Mouse (Mus musculus): ENCODE data around the gene Tmem40.

Tmem40 gene

DNA sequence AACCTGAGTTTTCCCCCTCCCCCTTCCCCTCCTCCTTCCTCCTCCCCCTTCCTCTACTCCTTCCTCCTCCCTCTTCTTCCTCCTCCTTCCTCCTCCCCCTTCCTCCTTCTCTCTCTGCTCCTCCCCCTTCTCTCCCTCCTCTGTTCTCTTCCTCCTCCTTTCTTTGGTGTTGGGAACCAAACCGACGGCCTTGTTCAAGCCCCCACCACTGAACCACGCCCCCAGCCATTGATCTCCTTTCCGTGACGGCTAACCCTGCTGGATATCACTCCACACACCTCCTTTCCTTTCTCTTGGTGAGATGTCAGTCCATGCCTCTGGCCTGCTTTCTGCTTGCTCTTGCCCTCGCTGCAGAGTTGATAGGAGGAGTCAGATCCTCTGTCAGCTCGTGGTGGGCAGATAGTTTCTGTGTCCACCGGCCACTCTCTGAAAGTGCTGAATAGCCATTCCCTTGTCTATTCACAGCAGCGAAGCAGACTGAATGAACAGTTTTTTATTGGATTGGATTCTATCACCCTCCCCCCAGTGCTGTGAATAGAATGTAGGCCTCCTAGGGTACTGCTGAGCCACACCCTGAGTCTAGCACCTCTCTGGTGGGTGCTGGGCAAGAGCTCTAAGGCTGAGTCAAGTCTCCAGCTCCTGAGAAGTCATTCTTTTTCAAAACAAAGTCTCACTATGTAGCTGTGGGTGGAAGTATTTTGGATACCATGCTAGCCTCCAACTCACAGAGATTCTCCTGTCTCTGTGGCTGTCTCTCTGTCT, at the start of gene Tmem40:
Gene Tmem40, minus strand, starts transcription at position 416 of the 762 bp plus-strand sequence.
- DNase-seq (ENCODE audit: extremely low spot score) = peak; percentile 76

DNA sequence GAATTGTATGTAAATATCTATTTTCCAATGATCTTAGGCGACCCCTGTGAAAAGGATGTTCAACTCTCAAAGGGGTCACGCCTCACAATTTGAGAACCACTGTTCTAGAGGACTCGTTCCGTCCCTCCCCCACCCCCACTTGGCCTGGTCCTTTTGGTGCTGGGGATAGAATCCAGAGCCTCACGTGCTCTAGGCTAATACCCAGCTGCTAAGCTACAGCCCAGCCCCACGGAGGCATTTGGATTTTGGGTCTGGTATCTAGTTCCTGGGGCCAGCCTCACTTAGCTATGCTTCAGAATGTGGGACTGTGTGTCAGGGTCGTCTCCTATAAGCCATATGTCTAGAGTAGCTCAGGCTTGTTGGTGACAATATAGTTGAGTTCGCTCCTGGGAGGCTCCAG, 49.4 kb upstream of the Tmem40 start:
- no peak for DNase-seq (ENCODE audit: extremely low spot score)

DNA sequence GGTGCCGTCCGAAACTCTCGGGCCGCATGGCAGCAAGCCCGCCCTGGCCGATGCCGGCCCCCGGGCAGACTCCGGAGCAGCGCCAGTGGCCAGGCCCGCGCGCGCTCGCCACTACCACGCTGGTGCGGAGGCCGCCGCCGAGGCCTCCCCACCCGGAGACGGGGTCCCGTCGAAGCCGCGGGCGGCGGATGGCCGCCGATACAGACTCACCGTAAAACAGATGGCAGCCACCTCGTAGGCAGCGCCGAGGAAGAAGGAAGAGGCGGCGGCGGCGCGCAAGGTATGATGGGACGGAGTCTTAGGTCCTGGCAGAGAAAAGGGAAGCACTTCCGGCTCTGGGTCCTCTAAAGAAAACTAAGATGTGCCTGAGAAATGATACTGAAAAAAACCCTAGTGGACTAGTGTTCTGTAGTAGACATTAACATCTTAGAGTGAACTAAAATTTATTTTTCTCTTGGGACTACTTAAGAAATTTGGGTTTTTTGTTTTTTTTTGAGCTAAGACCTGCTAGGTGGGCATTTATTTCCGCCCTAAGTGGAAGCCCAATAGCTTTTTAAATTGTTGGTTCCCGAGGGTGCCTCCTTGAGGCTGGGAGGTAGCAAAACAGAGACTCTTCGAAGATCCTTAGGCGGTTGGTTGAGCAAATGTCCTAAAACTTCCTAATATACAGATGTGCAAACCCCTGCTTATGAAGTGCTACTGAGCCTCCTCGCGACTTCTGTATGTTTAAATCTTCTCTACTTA, 46.5 kb upstream of the Tmem40 start, which contains the start of gene Rpl32:
Gene Rpl32, minus strand, starts transcription at position 260 of the 744 bp plus-strand sequence.
- peak; percentile 92 for DNase-seq (ENCODE audit: extremely low spot score)

DNA sequence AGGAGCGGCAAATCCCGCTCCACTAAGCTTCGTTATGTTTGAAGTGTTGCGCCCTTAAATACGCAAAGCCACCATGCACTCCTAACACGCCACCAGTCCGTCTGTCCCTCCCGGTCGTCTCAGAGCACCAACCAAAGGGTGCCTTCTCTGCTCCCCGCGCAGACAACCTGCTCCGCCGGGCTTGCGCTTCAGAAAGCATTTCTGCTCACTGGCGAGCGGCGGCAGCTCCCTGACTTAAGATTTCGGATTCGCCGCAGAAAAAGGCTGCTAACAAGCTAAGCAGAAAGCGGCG, 45.9 kb upstream of the Tmem40 start:
- DNase-seq (ENCODE audit: extremely low spot score) = no peak

- DNase-seq (ENCODE audit: extremely low spot score) = no peak
Observed at GRCm38 (mm10) chr6:115807464-115808195, 45.4 kb upstream of the Tmem40 start.

GRCm38 (mm10) chr6:115804432-115805192, 42.4 kb upstream of the Tmem40 start:
- DNase-seq (ENCODE audit: extremely low spot score) = peak; percentile 56

DNA sequence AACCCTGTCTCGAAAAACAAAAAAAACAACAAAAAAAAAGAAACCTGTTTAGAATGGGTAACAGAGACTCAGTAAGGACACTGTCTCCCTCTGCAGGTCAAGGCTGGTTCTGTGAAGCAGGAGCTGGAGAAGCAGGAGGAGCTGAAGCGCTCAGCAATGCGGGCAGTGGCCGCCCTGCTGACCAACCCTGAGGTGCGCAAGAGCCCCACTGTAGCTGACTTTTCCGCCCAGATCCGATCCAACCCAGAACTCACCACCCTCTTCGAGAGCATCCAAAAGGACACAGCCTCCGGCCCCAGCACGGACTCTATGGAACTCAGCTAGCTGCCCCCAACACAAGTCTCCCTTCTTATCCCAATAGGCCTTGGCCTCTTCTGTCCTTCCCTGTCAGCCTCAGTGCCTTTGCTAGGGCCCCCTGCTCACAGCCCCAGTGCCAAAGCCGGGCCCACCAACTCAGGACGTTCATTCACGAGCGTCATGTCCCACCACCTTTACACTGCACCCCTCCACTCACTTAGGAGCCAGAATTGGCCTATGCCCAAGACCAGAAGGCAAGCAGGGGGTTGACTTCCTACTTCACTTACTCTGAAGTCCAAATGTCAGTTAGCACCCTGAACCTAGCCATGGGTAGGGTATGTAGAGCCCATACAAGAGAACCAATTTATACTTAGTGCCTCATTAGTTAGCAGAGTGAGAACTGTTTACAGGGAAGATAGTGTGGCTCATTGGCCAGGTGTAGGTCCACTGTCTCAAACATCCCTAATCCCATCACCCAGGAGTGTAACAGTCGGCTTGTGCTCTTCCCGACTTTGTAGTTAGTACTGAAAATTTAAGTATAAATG, 41.6 kb upstream of the Tmem40 start:
- DNase-seq (ENCODE audit: extremely low spot score) = peak; percentile 73

DNA sequence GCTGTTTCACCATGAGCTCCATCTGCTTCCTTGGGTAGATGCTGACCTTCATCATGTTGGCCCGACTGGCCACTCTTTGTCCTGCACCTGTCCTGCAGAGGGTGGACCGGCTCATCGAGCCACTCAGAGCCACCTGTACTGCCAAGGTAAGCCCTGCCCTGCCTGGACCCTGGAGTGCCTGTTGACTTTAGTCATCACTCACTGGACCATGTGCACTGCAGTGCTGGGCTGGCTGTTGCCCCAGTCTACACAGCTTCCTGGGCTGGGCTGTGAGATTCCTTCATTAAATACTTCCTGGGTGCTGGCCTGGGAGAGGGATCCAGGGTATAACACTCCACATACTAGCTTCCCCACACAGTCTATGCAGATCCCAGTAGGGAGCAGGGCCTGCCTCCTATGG, 39.6 kb upstream of the Tmem40 start:
- no peak for DNase-seq (ENCODE audit: extremely low spot score)

DNA sequence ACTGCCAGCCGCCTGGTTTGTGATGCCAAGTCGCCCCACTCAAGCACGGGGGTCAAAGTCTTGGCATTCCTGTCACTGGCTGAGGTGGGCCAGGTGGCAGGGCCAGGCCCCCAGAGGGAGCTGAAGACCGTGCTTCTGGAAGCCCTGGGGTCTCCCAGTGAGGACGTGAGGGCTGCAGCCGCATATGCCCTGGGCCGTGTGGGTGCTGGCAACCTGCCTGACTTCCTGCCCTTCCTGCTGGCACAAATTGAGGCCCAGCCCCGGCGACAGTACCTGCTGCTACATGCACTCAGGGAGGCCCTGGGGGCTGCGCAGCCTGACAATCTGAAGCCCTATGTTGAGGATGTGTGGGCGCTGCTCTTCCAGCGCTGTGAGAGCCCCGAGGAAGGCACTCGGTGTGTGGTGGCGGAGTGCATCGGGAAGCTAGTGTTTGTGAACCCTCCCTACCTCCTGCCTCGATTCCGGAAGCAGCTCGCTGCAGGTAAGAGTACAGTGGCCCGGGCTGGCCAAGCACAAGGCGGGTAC, 30.5 kb upstream of the Tmem40 start:
- no peak for DNase-seq (ENCODE audit: extremely low spot score)

DNA sequence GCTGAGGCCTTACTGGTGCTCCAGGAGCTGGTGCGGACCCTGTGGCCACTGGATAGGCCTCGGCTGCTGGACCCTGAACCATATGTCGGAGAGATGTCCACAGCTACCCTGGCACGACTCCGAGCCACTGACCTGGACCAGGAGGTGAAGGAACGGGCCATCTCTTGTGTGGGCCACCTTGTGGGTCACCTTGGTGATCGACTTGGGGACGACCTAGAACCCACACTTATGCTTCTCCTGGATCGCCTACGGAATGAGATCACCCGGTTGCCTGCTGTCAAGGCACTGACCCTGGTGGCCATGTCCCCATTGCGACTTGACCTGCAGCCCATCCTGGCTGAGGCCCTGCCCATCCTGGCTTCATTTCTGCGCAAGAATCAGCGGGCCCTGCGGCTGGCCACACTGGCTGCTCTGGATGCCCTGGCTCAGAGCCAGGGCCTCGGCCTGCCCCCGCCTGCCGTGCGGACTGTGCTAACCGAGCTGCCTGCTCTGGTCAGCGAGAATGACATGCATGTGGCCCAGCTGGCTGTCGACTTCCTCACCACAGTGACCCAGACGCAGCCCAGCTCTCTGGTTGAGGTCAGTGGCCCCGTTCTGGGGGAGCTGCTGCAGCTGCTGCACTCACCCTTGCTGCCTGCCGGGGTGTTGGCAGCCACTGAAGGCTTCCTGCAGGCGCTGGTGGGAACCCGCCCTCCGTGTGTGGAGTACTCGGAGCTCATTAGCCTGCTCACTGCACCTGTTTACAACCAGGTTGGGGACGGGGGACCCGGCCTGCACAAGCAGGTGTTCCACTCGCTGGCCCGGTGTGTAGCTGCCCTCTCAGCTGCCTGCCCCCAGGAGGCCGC, 29.9 kb upstream of the Tmem40 start:
- no peak for DNase-seq (ENCODE audit: extremely low spot score)

DNA sequence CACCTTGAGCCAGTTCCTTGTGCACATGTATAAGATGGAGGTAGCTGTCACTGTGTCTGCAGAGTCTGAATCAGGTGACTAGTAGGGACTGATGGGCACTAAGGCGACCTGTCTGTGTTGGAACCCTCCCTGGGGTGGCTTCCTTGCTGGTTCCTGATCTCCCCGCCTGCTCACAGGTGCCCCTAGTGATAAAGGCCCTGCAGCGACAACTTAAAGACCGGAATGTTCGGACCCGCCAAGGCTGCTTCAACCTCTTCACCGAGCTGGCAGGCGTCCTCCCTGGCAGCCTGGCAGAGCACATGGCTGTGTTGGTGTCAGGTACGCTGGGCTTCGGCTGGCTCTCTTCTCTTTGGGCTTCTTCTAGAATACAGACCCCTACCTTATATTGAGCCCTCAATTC, 28.8 kb upstream of the Tmem40 start:
- DNase-seq (ENCODE audit: extremely low spot score) = no peak

DNA sequence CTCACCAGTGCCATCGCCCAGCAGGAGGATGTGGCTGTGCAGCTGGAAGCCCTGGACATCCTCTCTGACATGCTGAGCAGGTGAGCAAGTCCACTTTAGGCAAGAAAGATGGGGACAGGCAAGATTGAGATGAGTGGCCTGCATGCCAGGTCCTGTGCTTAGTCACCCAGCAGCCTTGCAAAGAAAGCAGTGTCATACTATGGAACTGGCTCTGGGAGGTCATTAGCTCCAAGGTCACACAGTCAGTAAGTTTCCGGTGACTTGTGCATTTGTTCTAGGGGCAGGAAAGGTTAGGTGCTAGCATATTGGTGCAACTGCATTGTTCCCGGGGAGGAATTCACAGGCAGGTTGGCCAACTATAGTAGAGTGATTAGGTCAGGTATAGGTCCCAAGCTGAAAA, 20.6 kb upstream of the Tmem40 start:
- DNase-seq (ENCODE audit: extremely low spot score) = no peak

- DNase-seq (ENCODE audit: extremely low spot score) = no peak
Observed at GRCm38 (mm10) chr6:115776363-115776762, 14.2 kb upstream of the Tmem40 start.

DNA sequence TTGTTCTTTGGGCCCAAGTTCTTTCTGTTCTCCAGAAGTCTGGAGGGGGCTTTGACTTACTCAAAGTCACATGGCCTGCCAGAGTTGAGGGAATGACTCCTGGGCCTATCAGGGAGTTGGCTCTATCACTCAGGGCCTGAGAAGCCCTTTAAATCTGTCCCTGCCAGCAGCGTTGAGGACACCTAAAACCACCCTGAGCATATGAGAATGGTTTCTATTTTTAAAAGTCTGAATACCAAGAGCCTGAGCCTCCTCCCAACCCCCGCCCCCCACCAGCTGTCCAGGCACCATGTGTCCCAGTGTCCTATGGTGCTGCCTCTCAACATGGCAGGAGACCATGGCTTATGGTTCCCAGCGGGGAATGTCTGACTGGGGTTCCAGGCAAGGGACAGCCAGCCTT, 13.6 kb upstream of the Tmem40 start:
- DNase-seq (ENCODE audit: extremely low spot score) = no peak

DNA sequence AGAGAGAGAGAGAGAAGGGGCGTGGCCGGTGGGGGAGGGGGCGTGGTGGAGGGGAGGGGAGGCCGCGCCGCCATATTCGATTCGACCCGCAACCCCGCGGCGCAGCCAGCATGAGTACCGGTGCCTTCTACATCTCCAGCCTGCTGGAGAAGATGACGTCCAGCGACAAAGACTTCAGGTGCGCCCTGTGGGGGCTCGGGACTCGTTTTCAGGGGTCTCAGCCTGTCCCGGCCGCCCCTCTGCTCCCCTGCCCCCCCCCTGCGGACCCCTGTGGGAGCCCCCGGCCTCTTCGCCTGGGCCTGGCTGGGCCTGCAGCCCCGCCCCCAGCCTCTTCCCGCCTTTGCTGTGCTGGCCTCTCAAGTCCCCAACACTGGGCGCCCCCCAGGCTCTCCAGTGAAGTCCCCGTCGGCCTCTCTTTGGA, 12.3 kb upstream of the Tmem40 start, which contains the start of gene Cand2:
Gene Cand2, plus strand, starts transcription at position 38 of the 421 bp plus-strand sequence.
- DNase-seq (ENCODE audit: extremely low spot score) = peak; percentile 91

DNA sequence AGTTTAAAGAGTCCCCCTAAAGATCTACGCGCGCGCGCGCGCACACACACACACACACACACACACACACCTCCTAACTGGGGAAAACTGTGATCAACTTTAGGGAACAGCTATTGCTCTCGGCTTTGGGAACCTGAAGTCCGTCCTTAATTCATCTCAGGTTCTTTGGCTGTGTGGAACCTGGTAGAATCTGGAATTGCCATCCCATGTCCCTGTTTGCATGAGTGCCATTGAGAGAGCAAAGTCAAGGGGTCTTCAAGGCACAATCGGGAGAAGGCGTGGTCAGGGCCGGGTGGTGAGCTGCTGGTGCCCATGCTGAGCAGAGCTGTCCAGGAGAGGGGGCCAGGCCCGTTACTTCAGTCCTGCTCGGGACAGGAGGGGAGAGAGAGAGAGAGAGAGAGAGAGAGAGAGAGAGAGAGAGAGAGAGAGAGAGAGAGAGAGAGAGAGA, 11.8 kb upstream of the Tmem40 start:
- DNase-seq (ENCODE audit: extremely low spot score) = peak; percentile 84

- no peak for DNase-seq (ENCODE audit: extremely low spot score)
Observed at GRCm38 (mm10) chr6:115772604-115773003, 10.4 kb upstream of the Tmem40 start.

DNA sequence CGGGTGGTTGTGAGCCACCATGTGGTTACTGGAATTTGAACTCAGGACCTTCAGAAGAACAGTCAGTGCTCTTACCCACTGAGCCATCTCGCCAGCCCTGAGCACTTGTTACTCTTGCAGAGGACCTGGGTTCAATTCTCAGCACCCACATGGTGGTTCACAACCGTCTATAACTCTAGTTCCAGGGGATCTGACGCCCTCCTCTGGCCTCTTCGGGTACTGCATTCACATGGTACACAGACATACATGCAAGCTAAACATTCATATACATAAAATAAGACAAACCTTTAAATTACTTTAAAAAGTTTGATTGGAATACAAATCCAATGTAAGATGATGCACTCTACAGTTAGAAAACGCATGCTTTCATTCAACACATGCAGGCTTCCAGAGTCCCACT, 10.0 kb upstream of the Tmem40 start:
- DNase-seq (ENCODE audit: extremely low spot score) = no peak

DNA sequence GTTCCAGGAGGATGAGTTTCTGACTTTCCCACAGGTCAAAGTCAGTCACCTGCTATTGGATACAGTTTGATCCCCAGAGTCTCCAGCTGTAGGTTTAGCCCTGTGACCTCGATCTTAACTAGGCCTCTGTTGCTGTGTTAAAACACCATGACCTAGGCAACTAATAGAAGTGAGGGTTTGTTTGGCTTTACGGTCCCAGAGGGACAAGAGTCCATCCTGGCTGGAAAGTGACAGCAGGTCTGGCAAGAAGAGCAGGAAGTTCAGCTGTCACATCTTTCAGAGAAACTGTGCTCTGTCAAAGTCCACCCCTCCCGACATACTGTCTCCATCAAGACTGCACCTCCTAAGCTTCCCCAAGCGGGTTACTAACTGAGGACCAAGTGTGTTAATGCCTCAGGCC, 8.6 kb upstream of the Tmem40 start:
- no peak for DNase-seq (ENCODE audit: extremely low spot score)
